Mouse (Mus musculus) brain, embryonic 14.5 days (tissue): ENCODE measurements around the gene Rap1a.

Experiments
- CTCF ChIP-seq: fragments of 200-500 bp; IDR thresholded peaks from 2 replicates; pipeline ENCODE4 v1.5.1; 2012; ENCODE audit warnings: inconsistent platforms, mild to moderate bottlenecking, moderate library complexity, borderline replicate concordance; ENCODE audit not compliant: insufficient read depth, insufficient read length; ENCODE audit errors: extremely low read depth
- POLR2A ChIP-seq: fragments of 200-500 bp; IDR thresholded peaks from 2 replicates; pipeline ENCODE4 v1.6.1; 2012; ENCODE audit warnings: mild to moderate bottlenecking, inconsistent platforms, borderline replicate concordance; ENCODE audit not compliant: poor library complexity, insufficient read depth, insufficient read length, severe bottlenecking; ENCODE audit errors: extremely low read depth

DNA sequence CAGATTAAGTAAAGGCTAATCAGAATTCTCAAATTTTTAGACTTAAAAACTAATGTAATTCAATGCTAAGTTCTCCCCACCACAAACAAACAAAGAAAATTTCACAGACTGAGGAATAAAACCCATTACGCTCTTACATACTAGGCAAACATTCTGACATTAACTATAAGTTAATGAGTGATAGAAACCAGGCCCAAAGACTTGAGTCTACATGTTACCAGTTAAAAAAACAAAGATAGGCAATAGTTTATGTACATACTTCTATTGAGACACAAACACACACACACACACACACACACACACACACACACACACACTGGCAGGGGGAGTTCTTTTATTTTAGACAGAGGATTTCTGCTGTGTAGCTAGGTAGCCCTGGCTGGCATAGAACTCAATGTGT, 10.8 kb downstream of the Rap1a start:
- no peak for TF ChIP-seq CTCF
- TF ChIP-seq POLR2A: no peak
